Mouse (Mus musculus): Measurements from ENCODE around the gene Gpld1. TPM values are rescaled to one million over a fixed set of nuclear protein-coding genes. Genes with fewer than 3 reads are reported as not detected.
"Not testable (repeated sequence)": the region's sequence is repeated elsewhere in the genome, so short reads cannot be mapped to it uniquely, and the experiment has no call there.

Gene Gpld1
- polyA plus RNA-seq, 1 experiment = 0.02 TPM

DNA sequence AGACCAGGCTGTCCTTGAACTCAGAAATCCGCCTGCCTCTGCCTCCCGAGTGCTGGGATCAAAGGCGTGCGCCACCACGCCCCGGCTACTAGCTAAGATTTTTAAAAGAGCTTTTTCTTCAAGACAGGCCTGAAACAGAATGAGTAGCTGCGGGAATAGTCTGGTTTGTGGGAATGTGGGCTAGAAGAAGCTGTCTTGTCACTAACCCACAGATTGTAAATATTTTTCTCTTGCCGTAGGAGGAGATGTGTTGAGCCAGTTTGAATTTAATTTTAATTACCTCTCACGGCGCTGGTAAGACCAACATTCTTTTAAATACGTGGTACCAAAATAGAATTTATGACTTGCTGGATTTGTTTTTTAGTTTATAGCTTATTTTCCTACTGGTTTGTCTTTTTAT lies 15.7 kb downstream of the Gpld1 start:
- no peak for TF ChIP-seq USF1 (IDR thresholded peaks at IDR 0.05; ENCODE audit: low read depth)
- TF ChIP-seq MAX (IDR thresholded peaks at IDR 0.05) = no peak
- TF ChIP-seq FOSL1 (IDR thresholded peaks at IDR 0.05; ENCODE audit: insufficient read depth, low read length, poor library complexity, severe bottlenecking) = no peak
- no peak for TF ChIP-seq CTCF (IDR thresholded peaks at IDR 0.05; ENCODE audit: control insufficient read depth, insufficient read depth, insufficient read length)
- TF ChIP-seq MYOG (IDR thresholded peaks at IDR 0.05; ENCODE audit: control insufficient read depth, extremely low read depth, insufficient read length) = no peak
- TF ChIP-seq CEBPB (IDR thresholded peaks at IDR 0.05; ENCODE audit: low read depth) = no peak
- TF ChIP-seq MYOD1 (IDR thresholded peaks at IDR 0.05; ENCODE audit: control insufficient read depth, insufficient read length, low read depth) = no peak
- no peak overlapping the region for H3K4me3 ChIP-seq (ENCODE audit: insufficient read depth, poor library complexity, severe bottlenecking)

DNA sequence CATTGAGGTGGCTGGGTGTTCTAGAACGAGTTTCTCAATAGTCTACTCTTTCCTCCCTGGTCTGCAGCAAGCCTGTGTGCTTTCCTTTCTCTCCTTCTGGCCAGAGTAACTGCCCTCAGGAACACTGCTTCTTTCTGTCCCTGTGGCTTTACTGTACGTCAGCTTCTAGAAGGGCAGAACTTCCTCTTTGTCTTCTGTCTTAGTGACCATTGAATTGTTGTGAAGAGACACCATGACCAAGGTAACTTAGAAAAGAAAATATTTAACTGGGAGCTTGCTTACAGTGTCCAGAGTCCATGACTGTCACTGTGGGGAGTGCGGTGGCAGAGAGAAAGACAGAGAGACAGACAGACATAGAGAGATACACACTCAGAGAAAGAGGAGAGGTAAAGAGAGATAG lies 17.1 kb downstream of the Gpld1 start:
- no peaks in the 10 kb centered on the region for H3K79me3 ChIP-seq (ENCODE audit: low read depth)
- TF ChIP-seq CEBPB (IDR thresholded peaks at IDR 0.05; ENCODE audit: low read depth) = no peak
- no peak for TF ChIP-seq MYOG (IDR thresholded peaks at IDR 0.05; ENCODE audit: control insufficient read depth, extremely low read depth, insufficient read length)
- TF ChIP-seq FOSL1 (IDR thresholded peaks at IDR 0.05; ENCODE audit: insufficient read depth, low read length, poor library complexity, severe bottlenecking) = no peak
- H3ac ChIP-seq (ENCODE audit: control insufficient read depth, insufficient read length, low read depth) = no peak overlapping the region
- H3K36me3 ChIP-seq (ENCODE audit: control insufficient read depth, insufficient read depth) = no peaks in the 10 kb centered on the region
- H3K4me3 ChIP-seq (ENCODE audit: insufficient read depth, poor library complexity, severe bottlenecking) = no peak overlapping the region
- peaks cover 3% of the 10 kb centered on the region for H3K27me3 ChIP-seq (ENCODE audit: control insufficient read depth, insufficient read depth, insufficient read length)
- no peaks in the 10 kb centered on the region for H3K79me2 ChIP-seq (ENCODE audit: control insufficient read depth, insufficient read depth)

More for the DNA sequence above, 15.7 kb downstream of the Gpld1 start:
- Histone ChIP-seq H3ac (ENCODE audit: control insufficient read depth, insufficient read length, low read depth) (no peak overlapping the region), H3K36me3 (ENCODE audit: control insufficient read depth, insufficient read depth) (no peaks in the 10 kb centered on the region), H3K79me2 (ENCODE audit: control insufficient read depth, insufficient read depth) (no peaks in the 10 kb centered on the region), H3K79me3 (ENCODE audit: low read depth) (no peaks in the 10 kb centered on the region), H3K27me3 (ENCODE audit: control insufficient read depth, insufficient read depth, insufficient read length) (peaks cover 5% of the 10 kb centered on the region)

DNA sequence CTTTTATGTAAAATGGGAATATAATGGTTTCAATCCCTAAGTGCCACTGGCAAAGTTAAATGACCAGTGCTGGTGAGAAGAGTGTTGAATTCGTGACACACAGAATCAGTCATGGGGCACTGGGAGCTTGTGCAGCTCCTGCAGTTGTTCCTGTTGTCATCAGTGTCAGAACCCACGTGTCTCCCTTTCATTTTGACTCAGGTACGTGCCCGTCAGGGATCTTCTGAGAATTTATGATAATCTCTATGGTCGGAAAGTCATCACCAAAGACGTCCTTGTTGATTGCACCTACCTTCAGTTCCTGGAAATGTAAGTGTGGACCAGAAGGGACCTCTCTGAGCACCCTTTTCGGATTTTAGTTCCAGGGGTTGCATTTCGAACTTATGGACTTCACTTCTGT lies 19.2 kb downstream of the Gpld1 start:
- H3K36me3 ChIP-seq (ENCODE audit: control insufficient read depth, insufficient read depth) = no peaks in the 10 kb centered on the region
- H3K4me3 ChIP-seq (ENCODE audit: insufficient read depth, poor library complexity, severe bottlenecking) = no peak overlapping the region
- H3K27me3 ChIP-seq (ENCODE audit: control insufficient read depth, insufficient read depth, insufficient read length) = no peaks in the 10 kb centered on the region
- no peak for TF ChIP-seq CEBPB (IDR thresholded peaks at IDR 0.05; ENCODE audit: low read depth)
- no peak overlapping the region for H3ac ChIP-seq (ENCODE audit: control insufficient read depth, insufficient read length, low read depth)
- no peaks in the 10 kb centered on the region for H3K79me3 ChIP-seq (ENCODE audit: low read depth)
- no peaks in the 10 kb centered on the region for H3K79me2 ChIP-seq (ENCODE audit: control insufficient read depth, insufficient read depth)

DNA sequence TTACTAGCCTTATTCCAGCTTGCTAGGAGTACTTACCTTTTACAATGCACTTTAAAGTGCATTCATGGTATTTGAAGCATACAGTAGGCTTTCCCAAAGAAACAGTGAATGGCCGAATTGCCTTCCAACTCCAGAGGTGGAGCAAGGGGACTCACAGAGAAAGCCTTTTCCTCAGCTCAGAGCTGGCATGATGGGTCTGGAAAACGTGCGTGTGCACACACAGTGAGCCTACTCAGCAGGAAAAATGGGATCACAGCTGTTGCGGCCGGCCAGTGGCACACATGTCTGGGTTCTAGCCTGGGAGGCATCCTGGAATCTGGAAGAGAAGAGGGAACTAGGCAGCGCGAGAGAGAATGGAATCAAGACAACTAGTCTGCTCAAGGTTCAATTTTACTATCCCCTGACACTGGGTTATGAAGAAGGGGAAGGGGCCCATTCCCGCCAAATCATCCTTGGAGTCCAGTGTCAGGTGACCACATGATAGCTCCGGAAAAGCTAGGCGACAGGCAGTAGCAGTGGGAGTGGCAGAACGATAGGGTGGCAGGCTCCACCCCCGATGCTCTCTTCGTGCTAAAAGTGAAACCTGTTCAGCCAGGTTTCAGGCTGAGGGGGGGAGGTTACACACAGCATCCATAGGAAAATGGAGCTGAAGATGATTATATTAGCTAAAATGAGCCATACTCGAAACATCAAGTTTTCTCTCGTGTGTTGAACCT lies 22.3 kb downstream of the Gpld1 start:
- Histone ChIP-seq H3K4me3 (ENCODE audit: insufficient read depth, poor library complexity, severe bottlenecking) (no peak overlapping the region), H3K79me3 (ENCODE audit: low read depth) (no peaks in the 10 kb centered on the region), H3ac (ENCODE audit: control insufficient read depth, insufficient read length, low read depth) (no peak overlapping the region), H3K27me3 (ENCODE audit: control insufficient read depth, insufficient read depth, insufficient read length) (no peaks in the 10 kb centered on the region), H3K36me3 (ENCODE audit: control insufficient read depth, insufficient read depth) (no peaks in the 10 kb centered on the region), H3K79me2 (ENCODE audit: control insufficient read depth, insufficient read depth) (no peaks in the 10 kb centered on the region)
- TF ChIP-seq MYOD1 (IDR thresholded peaks at IDR 0.05; ENCODE audit: control insufficient read depth, insufficient read length, low read depth) (no peak), MYOG (IDR thresholded peaks at IDR 0.05; ENCODE audit: control insufficient read depth, extremely low read depth, insufficient read length) (no peak), USF1 (IDR thresholded peaks at IDR 0.05; ENCODE audit: low read depth) (peak; percentile 25)

DNA sequence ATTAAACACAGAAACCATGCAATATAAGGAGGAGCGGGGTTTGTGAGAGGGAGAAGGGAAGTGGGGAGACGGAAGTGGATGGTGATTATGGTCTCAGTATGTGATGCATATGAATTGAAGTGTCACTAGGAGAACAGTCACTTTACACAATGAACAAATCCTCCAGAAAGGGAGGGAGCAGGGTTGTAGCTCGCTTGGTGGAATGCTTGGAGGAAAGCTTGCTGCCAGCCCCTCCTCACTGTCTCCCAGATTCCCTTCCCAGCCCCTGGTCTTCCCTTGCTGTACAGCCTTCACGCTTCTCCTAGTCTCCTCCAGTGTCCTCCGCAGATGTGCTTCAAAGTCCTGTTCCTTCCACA lies 22.9 kb downstream of the Gpld1 start:
- TF ChIP-seq FOSL1 (IDR thresholded peaks at IDR 0.05; ENCODE audit: insufficient read depth, low read length, poor library complexity, severe bottlenecking) = no peak
- TF ChIP-seq USF1 (IDR thresholded peaks at IDR 0.05; ENCODE audit: low read depth) = no peak
- no peak for TF ChIP-seq MAX (IDR thresholded peaks at IDR 0.05)
- TF ChIP-seq MYOD1 (IDR thresholded peaks at IDR 0.05; ENCODE audit: control insufficient read depth, insufficient read length, low read depth) = no peak
- no peak for TF ChIP-seq CEBPB (IDR thresholded peaks at IDR 0.05; ENCODE audit: low read depth)
- TF ChIP-seq MYOG (IDR thresholded peaks at IDR 0.05; ENCODE audit: control insufficient read depth, extremely low read depth, insufficient read length) = no peak
- no peak for TF ChIP-seq CTCF (IDR thresholded peaks at IDR 0.05; ENCODE audit: control insufficient read depth, insufficient read depth, insufficient read length)
- Histone ChIP-seq H3K79me2 (ENCODE audit: control insufficient read depth, insufficient read depth) (no peaks in the 10 kb centered on the region), H3K27me3 (ENCODE audit: control insufficient read depth, insufficient read depth, insufficient read length) (no peaks in the 10 kb centered on the region), H3K36me3 (ENCODE audit: control insufficient read depth, insufficient read depth) (no peaks in the 10 kb centered on the region), H3K4me3 (ENCODE audit: insufficient read depth, poor library complexity, severe bottlenecking) (no peak overlapping the region), H3ac (ENCODE audit: control insufficient read depth, insufficient read length, low read depth) (no peak overlapping the region), H3K79me3 (ENCODE audit: low read depth) (no peaks in the 10 kb centered on the region)

DNA sequence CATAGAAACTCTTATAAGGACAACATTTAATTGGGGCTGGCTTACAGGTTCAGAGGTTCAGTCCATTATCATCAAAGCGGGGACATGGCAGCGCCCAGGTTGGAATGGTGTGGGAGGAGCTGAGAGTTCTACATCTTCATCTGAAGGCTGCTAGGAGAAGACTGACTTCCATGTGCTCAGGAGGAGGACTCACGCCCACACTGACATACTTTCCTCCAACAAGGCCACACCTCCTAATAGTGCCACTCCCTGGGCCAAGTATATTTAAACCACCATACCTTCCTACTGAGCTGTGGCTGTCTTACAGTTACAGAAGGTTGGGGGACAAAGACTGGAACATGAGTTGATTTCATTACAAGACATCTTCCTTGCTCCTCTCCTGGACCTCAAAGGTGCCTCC lies 28.8 kb downstream of the Gpld1 start:
- not testable (repeated sequence) for H3ac ChIP-seq (ENCODE audit: control insufficient read depth, insufficient read length, low read depth); H3K79me2 ChIP-seq (ENCODE audit: control insufficient read depth, insufficient read depth); H3K36me3 ChIP-seq (ENCODE audit: control insufficient read depth, insufficient read depth); H3K79me3 ChIP-seq (ENCODE audit: low read depth); H3K4me3 ChIP-seq (ENCODE audit: insufficient read depth, poor library complexity, severe bottlenecking); H3K27me3 ChIP-seq (ENCODE audit: control insufficient read depth, insufficient read depth, insufficient read length)
